Comparison of ENCODE assay signal across 8 mouse cellular contexts in the genomic region with DNA sequence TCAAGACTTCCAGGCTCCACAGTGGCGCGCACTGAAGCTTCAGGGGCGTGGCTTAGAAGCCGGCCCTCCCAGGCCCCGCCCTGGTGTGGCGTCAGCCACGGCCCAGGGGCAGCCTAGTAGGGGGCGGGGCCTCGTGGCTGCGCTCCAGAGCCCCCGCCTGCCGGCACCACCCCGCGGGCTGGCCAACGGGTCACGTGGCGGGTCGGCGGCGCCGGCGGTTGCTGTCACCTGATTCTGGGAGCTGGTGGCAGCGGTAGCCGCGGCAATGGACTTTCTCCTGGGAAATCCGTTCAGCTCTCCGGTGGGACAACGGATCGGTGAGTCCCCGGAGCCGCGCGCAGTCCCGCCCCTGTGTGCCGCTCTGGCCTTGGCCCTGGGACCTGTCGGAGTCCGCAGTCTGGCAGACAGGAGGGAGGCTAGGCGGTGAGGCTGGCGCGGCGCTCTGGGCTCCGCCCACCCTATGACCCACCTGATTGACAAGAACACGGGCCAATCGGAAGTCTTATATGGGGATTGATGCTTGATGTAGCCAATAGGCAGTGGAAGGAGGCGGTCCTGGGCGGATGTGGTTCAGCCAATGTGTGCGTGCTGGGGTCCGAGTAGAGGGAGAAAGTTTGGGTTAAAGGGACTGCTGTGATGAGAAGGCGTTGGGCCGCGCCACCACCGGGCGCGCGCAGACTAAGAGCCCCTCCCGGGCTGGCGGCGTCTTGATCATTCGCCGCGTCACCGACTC. TPM values are rescaled to one million over a fixed set of nuclear protein-coding genes. Genes with fewer than 3 reads are reported as not detected.
DNase-seq lines count a peak whose midpoint lies in the region; ATAC-seq lines count a peak whose summit lies in the region.

A gene (plus strand): TSS at position 195 of the 733 bp plus-strand sequence.

- peak; percentile 99 to 100 for DNase-seq in adrenal gland, adult (ENCODE audit: inconsistent age in 2 of 2, low spot score in 1 of 2)
- peak; percentile 99 for DNase-seq in embryo, embryonic 10.5 days (ENCODE audit: low spot score)
- peak; percentile 97 for DNase-seq in gastrocnemius, postnatal 14 days
- DNase-seq in left cerebral cortex, postnatal 10 days (ENCODE audit: extremely low spot score in 1 of 2, low spot score in 2 of 2) = peak; percentile 98 to 99
- DNase-seq in right cerebral cortex, postnatal 25 days = peak; percentile 98
- peak; percentile 97 for DNase-seq in urinary bladder, postnatal 4 days (ENCODE audit: low spot score in 2 of 2)

- ATAC-seq in inflammation-experienced regulatory T-cells, adult 6 months = peak; percentile 95
- ATAC-seq in megakaryocyte-erythroid progenitor cell, adult 5-6 weeks (replicated peaks; ENCODE audit: low FRiP score, low TSS enrichment, poor library complexity, severe bottlenecking) = peak; percentile 95

- intact Hi-C loops in gastrocnemius, postnatal 14 days (cut with DNase I; ENCODE audit: low total_unique reads) = loop anchor here (5.0 kb wide), 1 partner anchor 36 kb away; no protein-coding TSS in a partner anchor
- intact Hi-C loops in left cerebral cortex, postnatal 10 days (cut with DNase I) = no loop called here

RNA-seq across cellular contexts. Expression of the gene that starts here (rescaled TPM):
- total RNA-seq in gastrocnemius, postnatal 14 days (2021) = 10 to 100 TPM; 43.8 to 47.2 TPM
- 10 to 100 TPM; 13.7 to 24.0 (median 15.1) TPM for polyA plus RNA-seq in inflammation-experienced regulatory T-cells, adult 6 months (2017; shearing (Covaris generic))
- total RNA-seq in left cerebral cortex, postnatal 10 days (2021) = 10 to 100 TPM; 34.4 to 42.1 TPM
- total RNA-seq in megakaryocyte-erythroid progenitor cell, adult 5-6 weeks (2014; fragmentation: Nextera tagmentation) = 14.1 and 22.2 TPM in 2 replicates
- 8.5 and 17.3 TPM in 2 replicates for total RNA-seq in megakaryocyte-erythroid progenitor cell, adult 5-6 weeks (2017)

Comparison
In these comparisons a context has a peak if more than half of its experiments do, and no peak if none do; other contexts are left out.
1. Peak in every context shown above with its lines: DNase-seq and ATAC-seq.